Mouse (Mus musculus) testis, adult 2 months (tissue): Measurements from ENCODE around the gene Vps26c.

ENCODE experiments used
- CTCF ChIP-seq: fragments of 200-500 bp; IDR thresholded peaks from 2 replicates; pipeline ENCODE4 v1.5.1; 2012; ENCODE audit warnings: low read depth, mild to moderate bottlenecking, inconsistent platforms, low read length, moderate library complexity; ENCODE audit not compliant: control insufficient read depth, insufficient read depth, insufficient replicate concordance
- POLR2A ChIP-seq: fragments of 200-500 bp; IDR thresholded peaks from 2 replicates; pipeline ENCODE4 v1.6.1; 2012; ENCODE audit warnings: low read depth, mild to moderate bottlenecking, inconsistent platforms, low read length, moderate library complexity; ENCODE audit not compliant: control insufficient read depth

- TF ChIP-seq CTCF: no peak
- no peak for TF ChIP-seq POLR2A
Observed at GRCm38 (mm10) chr16:94504192-94504591, 22.4 kb downstream of the Vps26c start.
